Mouse (Mus musculus) forelimb bud, embryonic 11.5 days (tissue): Measurements from ENCODE around the gene Jade1.
A peak's percentile ranks its signal among the peaks of the same experiment; 100 is the strongest.

Source experiments
- DNase-seq: peaks from one replicate; pipeline ENCODE4 v3.0.0-alpha.2; 2012; ENCODE audit warnings: low read depth, low spot score

The Jade1 gene

DNA sequence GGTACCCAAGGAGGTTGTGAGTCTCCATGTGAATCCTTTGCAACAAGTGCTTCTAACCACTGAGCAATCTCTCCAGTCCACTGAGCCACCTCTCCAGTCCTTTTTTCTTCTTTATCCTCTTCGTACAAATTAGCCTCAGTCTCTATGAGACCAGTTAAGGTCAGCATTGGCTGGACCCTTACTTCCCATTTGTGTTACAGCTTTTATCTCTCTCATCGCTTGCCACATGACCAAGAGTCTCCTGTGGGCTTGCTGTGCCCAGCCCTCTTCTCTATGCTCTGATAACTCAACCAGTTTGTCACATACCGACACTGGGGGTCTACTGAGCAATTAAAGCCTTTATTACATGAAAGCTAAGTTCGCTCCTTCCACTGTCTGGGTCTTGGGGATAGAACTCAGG, 7.3 kb upstream of the Jade1 start:
- no peak for DNase-seq

DNA sequence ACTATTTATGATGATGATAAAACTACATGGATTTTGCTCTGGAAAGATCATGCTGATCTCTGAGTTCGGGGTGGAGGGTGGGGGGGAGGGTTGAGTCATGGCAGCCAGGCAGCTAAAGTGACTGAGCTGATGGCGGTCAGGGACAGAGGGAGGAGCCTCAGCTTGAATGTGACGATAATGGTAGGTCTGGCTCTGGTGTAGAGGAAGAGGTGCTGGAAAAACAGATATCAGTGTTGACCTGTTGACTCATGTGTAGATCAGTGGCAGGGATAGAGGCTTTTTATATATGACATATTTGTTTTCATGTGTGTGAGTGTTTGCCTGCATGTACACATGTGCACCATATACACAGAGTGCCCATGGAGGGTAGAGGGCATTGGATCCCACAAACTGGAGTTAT, 3.9 kb upstream of the Jade1 start:
- no peak for DNase-seq

DNA sequence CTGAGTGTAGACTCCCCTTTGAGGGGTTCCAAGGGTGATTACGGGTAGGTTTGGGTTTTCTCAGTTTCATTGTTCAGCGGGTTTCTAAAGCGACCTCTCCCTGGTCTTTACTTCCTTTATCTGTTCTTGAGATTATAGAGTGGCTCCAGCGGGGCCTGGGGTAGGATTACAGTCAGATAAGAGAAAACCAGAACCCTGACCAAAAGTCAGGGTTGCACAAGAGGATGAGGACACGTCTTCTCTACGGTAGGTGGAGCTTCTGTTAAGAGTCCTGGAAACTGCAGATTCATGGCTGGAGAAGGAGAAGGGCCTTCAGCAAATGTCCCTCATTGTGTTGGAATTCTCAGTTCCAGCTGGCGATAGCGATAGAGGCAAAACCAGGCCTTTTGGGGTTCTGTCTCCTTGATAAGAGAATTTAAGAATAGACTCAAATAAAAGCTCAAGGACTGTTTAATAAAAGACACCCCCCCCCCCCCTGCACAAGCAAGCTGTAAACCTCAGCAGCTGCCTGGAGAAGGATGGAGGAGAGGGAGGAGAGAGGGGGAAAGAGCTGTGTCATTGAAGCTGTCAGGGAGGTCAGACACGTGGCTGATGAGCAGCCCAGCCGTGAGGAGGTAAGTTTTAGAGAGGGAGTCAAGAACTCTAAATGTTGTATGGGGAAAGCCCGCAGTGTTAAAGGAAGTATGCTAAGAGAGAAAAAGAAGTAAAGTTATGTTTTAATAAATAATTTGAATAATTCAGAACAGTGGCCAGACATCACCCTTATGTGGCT, 2.6 kb upstream of the Jade1 start:
- DNase-seq: no peak

DNA sequence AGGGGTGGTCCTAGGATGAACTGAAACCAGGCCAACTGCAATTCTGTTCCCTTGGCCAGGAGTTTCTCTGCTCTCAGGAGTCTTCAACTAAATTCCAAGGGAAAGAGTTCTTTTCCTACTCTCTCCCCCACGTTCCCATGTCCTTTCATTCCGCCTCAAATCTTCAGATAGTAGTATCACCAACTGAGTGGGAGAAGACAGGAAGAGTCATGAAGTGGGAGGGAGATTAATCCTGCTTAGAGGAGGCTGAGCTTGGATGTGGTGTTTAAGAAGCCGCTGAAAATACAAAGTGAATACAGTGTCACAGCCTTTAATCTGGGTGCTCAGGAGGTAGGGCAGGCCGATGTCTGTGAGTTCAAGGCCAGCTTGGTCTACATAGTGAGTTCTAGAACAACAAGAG, 1.9 kb upstream of the Jade1 start:
- DNase-seq: no peak

GRCm38 (mm10) chr3:41554480-41555475, 753 bp upstream of the Jade1 start:
- no peak for DNase-seq

GRCm38 (mm10) chr3:41556451-41557266, 1.1 kb downstream of the Jade1 start:
- no peak for DNase-seq

GRCm38 (mm10) chr3:41557267-41557995, 1.9 kb downstream of the Jade1 start:
- DNase-seq: no peak

DNA sequence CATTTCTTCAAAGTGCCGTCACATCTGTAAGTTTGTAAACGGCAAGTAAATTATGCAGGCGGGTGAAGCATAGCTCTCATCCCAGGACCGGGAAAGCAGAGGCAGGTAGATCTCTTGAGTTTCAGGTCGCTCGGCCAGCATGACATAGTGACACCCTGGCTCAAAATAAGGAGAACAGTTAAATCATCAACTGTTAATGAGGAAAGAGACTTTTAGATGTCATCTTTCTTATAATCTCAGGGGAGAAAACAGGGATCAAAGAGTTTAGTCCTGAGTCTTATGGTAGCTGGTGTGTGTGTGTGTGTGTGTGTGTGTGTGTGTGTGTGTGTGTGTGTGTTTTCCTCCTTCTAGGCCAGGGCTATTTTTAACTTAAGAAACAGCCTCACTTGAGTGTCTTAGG, 5.0 kb downstream of the Jade1 start:
- no peak for DNase-seq

DNA sequence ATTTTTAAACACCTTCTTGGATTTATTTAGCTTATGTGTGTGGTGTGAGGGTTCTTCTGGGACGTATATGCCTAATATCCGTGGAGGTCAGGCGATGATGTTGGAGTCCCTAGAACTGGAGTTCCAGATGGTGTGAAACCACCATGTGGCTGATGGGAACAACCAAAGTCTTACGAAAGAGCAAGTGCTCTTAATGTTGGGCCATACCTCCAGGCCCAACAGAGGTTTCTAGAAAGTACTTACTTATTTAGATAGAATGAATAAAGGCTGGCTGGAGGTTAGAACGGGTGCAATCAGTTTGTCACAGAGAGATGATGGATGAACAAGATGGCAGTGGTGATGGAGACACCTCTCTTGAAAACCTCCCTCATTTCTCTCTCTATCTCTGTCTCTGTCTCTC, 6.3 kb downstream of the Jade1 start:
- no peak for DNase-seq

GRCm38 (mm10) chr3:41563211-41563931, 7.8 kb downstream of the Jade1 start:
- DNase-seq: peak; percentile 72

- DNase-seq: peak; percentile 21
Measured at GRCm38 (mm10) chr3:41563997-41564396, 8.5 kb downstream of the Jade1 start.

DNA sequence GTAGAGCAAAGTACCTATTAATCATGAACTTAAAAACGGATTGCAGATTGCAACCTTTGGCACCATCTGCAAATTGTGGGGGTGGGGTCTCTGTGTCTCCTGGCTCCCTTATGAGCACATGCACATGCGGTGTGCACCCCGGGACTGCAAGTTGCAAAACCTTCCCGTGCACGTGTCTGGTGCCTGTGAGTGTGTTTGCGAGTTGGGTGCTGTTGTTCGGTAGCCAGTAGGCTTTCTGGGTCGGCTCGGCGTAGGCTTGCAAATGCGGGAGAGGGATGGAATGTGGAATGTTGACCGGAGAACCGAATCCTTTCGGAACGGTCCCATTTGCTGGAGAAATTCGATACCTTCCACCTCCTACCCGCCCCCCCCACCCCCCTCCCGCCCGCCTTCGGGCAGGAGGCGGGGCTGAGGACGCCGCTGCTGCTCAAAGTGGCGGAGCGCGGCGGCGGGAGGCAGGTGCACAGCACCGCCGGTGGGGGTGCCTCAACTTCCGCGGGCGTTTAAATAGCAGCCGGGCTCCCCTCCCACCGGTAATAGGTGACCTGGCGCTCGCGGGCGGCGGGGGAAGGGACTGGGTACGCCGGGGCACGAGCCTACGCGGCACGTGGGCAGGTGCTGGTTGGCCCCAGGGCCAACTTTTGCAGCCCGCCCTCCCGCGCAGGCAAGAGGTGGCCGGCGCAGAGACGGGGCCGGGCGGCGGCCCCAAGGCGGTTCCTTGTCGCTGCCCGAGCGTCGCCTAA, 9.1 kb downstream of the Jade1 start:
- peak; percentile 61 for DNase-seq

- peak; percentile 63 for DNase-seq
Measured at GRCm38 (mm10) chr3:41565410-41565823, 9.9 kb downstream of the Jade1 start.

DNA sequence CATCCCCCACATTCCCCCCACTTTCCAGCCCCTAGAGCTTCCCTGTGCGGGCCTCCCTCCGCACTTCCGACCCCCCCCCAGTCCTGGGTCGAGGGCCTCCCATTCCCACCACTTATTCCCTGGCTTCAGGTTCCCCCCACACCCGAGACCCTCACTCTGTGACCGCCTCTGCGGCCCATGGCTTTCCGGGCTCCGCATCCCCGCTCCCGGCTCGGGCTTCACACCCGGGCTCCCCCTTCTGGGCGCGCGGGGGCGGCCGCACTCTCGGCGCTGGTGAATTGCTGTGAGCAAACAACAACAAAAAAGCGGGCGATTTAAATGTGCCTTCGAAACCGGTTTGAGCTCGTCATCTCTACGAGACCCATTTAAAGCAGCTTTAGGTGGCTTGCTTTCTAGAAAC, 10.4 kb downstream of the Jade1 start:
- peak; percentile 73 for DNase-seq

DNA sequence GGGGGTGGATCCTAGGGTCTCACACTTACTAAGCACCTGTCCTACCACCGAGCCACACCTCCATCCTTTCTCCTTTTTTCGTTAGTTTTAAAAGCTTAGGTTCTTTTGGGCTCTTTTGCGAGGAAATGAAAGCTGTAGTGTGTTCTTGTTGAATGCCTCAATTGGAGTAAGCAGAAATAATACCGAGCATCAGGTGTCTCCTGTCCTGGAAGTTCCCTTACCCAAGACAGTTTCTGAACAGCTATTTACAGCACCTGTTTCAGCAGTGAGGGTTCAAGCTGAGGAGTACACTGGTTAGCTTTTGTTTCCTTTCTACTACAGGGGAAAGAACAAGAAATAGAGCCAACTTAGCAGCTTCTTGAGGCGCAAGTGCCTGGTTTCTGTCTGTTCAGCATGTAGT, 14.4 kb downstream of the Jade1 start:
- no peak for DNase-seq

DNA sequence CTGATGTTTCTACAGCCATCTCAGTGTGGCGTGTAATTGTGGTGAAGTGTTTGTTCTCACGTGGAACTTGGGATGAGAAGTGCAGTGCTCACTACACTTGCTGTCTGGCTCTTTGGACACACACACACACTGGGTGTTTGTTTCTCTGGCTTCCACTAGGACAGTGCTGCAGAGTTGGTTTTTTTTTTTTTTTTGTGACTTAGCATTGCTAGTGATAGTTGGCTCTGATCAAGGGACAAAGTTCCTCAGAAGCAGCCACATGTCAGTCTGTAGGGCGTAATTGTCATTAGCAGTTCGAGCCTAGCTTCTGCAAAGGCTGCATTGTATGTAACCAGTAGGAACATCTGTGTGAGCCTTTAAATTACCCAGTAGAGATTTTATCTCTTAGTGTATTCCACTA, 16.6 kb downstream of the Jade1 start:
- DNase-seq: no peak

- no peak for DNase-seq
Measured at GRCm38 (mm10) chr3:41572968-41573367, 17.4 kb downstream of the Jade1 start.

DNA sequence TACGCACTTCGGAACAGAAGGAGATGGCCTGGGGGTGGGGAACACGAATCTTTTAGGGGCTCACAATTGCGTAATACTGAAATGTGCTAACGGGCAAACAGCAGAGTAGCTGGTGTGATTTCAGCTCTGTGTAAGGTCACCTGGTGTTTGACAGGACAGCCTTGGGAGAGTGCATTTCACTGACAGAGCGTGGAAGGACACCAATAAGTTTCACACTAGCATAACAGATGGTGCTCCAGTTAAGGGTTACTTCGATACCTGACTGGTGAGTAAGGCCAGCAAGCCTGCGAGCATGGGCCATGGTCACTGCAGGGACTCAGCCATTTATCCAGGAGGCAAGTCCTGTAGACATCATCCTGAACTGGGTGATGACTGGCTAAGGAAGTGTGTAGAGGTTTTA, 18.7 kb downstream of the Jade1 start:
- no peak for DNase-seq

DNA sequence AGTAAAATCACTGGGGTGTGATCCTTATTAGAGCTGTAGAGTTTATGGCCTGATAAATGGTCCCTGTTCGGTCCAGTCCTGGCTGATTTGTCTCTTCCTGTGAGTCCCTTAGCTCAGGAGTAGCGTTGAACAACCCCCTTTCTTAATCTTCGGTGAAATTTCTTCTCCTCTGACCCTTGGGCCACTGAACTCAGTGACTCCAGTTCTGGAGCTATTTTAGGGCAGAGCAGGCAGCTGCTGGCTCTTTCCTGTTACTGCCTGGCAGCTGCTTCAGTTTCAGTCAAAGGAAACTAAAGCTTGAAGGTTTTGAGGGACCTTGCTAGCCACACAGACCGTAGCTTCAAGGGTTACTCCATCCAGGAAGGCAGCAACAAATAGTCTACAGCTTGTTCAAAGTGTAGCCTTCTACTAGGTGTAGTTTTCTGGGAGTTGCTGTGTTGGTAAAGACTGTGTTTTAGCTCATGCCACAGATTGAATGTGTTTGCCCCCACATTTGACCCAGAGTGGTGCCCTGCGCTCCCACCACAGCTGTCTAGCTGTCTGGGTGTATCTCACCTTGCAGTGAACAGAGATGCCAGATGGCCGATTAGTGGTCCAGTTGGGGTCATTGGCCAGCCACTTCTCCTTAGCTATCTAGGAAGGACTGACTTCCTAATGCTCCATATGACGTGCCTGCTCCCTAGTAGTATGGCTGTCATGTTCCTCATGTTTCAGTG, 19.3 kb downstream of the Jade1 start:
- DNase-seq: no peak
